Mouse (Mus musculus) lung, postnatal 0 days (tissue): ENCODE measurements at regions not wholly inside any gene's neighbourhood (a gene's known extent, or its start where the extent isn't known, plus 50 kb on each side); places are given as distances from the start of the nearest gene placed in this dataset.

ENCODE experiments used
- CTCF ChIP-seq: IDR thresholded peaks from 2 replicates; pipeline ENCODE4 v1.5.1; 2016; ENCODE audit warnings: antibody characterized with exemption, mild to moderate bottlenecking
- EP300 ChIP-seq: IDR thresholded peaks from 2 replicates; pipeline ENCODE4 v1.6.1; 2016; ENCODE audit warnings: antibody characterized with exemption, mild to moderate bottlenecking, control low read depth

GRCm38 (mm10) chr10:71525290-71525689, 177.7 kb downstream of the Ipmk start:
- TF ChIP-seq CTCF = no peak
- no peak for TF ChIP-seq EP300
